In the genomic region with DNA sequence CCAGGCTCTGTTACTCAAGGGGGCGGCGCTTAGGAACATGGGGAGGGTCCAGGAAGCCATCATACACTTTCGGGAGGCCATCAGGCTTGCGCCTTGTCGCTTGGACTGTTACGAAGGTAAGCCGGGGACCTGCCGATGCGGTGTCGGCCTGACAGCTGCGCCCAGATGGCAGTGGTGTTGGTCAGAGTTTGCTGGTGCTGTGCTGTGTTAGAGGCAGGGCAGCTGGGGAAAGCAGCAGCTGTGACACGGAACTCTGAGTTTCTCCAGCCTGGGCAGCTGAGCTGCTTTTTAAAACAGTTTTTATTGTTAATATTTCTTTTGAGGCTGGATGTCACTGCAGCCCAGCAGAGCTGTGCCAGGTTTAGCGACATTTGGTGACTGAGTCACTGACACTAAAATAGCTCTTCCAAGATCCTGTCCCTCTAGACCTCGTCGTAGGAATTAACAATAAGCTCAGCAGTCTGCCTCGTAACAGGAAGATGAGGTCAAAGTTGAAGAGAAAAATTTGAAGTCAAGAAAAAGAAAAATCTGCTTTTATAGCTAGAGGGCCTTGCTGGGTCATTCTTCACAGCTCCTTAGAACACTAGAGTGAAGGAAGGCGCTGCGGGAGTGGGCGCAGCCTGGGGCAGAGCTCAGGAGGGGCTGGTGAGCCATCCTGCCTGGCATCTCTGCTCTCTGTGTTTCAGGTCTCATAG, we compare ENCODE assay signal across 9 mouse cellular contexts. TPM values are rescaled to one million over a fixed set of nuclear protein-coding genes. Genes with fewer than 3 reads are reported as not detected.
DNase-seq lines count a peak whose midpoint lies in the region; ATAC-seq and TF ChIP-seq lines count a peak whose summit lies in the region.
"Had no signal": no experiment of that assay in that cellular context is flagged by ENCODE, and none has a peak within 500 bp of the region (broad histone marks: within the 10 kb centered on the region; RNA-seq: fewer than 3 reads in every experiment).

No protein-coding gene starts in this region.

- 82% methylated on average over 19 of the region's 19 CpGs for WGBS in liver, adult 2 months
- WGBS in kidney, embryonic 16.5 days = 76% methylated on average over 19 of the region's 19 CpGs
- WGBS in macrophage (ENCODE audit: missing documents) = 85% methylated on average over 19 of the region's 19 CpGs
- WGBS in midbrain, postnatal 0 days = 89% methylated on average over 19 of the region's 19 CpGs

- ATAC-seq in kidney, embryonic 16.5 days (ENCODE audit: low FRiP score, low TSS enrichment) = peak; percentile 67; the same call in 1 of the 2 replicates
- no peak for ATAC-seq in midbrain, postnatal 0 days (ENCODE audit: low FRiP score)
- ATAC-seq: midbrain, embryonic 16.5 days had no signal

- no peaks in the 10 kb centered on the region; the same call in 1 of the 2 replicates for H3K4me1 ChIP-seq in liver, adult 2 months (ENCODE audit: control insufficient read depth, insufficient read depth, low read length)
- H3K4me1 ChIP-seq in kidney, embryonic 16.5 days (ENCODE audit: insufficient read depth, low read length) = no peaks in the 10 kb centered on the region
- no peaks in the 10 kb centered on the region for H3K4me1 ChIP-seq in midbrain, postnatal 0 days (ENCODE audit: insufficient read depth, low read length)

- H3K9me3 ChIP-seq in kidney, embryonic 16.5 days (ENCODE audit: low read length) = no peaks in the 10 kb centered on the region
- no peaks in the 10 kb centered on the region for H3K9me3 ChIP-seq in midbrain, postnatal 0 days (ENCODE audit: low read length)

- no peak for TF ChIP-seq POLR2A in liver, adult 2 months (IDR thresholded peaks at IDR 0.05; ENCODE audit: extremely low read depth, insufficient read depth, low read length)

- H3K9ac ChIP-seq in liver, adult 2 months (ENCODE audit: low read depth, low read length) = 0 out of 2 replicates have a peak overlapping the region, but pooled peaks have one; percentile 28
- H3K9ac ChIP-seq in kidney, embryonic 16.5 days (replicated peaks; ENCODE audit: low read length) = no peak overlapping the region
- H3K9ac ChIP-seq in midbrain, postnatal 0 days (replicated peaks; ENCODE audit: low read length, poor library complexity, severe bottlenecking) = no peak overlapping the region

- no peak for TF ChIP-seq CTCF in liver, adult 2 months (IDR thresholded peaks at IDR 0.05; ENCODE audit: low read depth, low read length)
- TF ChIP-seq CTCF in midbrain, postnatal 0 days (IDR thresholded peaks at IDR 0.05) = no peak

- peak; percentile 33 to 69 for DNase-seq in adrenal gland, adult (ENCODE audit: inconsistent age in 2 of 2, low spot score in 1 of 2)
- DNase-seq in adrenal gland, adult 18-20 months (ENCODE audit: low spot score in 2 of 2) = no peak
- no peak for DNase-seq in liver, adult 2 months (ENCODE audit: extremely low read depth, low read depth, low spot score)
- DNase-seq in liver = no peak
- no peak for DNase-seq in midbrain, postnatal 0 days (ENCODE audit: low spot score)
- no peak for DNase-seq in thymus, postnatal 25 days

- peaks cover 34% of the 10 kb centered on the region for H3K36me3 ChIP-seq in liver, adult 2 months (ENCODE audit: control insufficient read depth, insufficient read depth, low read length)
- peaks cover 96% of the 10 kb centered on the region for H3K36me3 ChIP-seq in kidney, embryonic 16.5 days (ENCODE audit: insufficient read depth, low read length)
- peaks cover 91% of the 10 kb centered on the region for H3K36me3 ChIP-seq in macrophage (ENCODE audit: inconsistent target)
- peaks cover 91% of the 10 kb centered on the region for H3K36me3 ChIP-seq in midbrain, postnatal 0 days (ENCODE audit: insufficient read depth, low read length)

- no peaks in the 10 kb centered on the region for H3K27me3 ChIP-seq in liver, adult 2 months (ENCODE audit: control insufficient read depth, insufficient read depth, low read length)
- no peaks in the 10 kb centered on the region for H3K27me3 ChIP-seq in kidney, embryonic 16.5 days (ENCODE audit: insufficient read depth, low read length)
- no peaks in the 10 kb centered on the region for H3K27me3 ChIP-seq in midbrain, postnatal 0 days (ENCODE audit: insufficient read depth, low read length)

- H3K79me2 ChIP-seq in liver, adult 2 months (ENCODE audit: control insufficient read depth, insufficient read depth, low read length) = no peaks in the 10 kb centered on the region
- no peaks in the 10 kb centered on the region for H3K79me2 ChIP-seq in macrophage (ENCODE audit: inconsistent target)

- H3K4me2 ChIP-seq in kidney, embryonic 16.5 days (replicated peaks; ENCODE audit: low read depth, low read length) = no peak overlapping the region
- no peak overlapping the region for H3K4me2 ChIP-seq in midbrain, postnatal 0 days (ENCODE audit: low read depth, low read length, poor library complexity, severe bottlenecking)

- no peak overlapping the region for H3K4me3 ChIP-seq in liver, adult 2 months (ENCODE audit: insufficient read depth, low read depth, low read length)
- H3K4me3 ChIP-seq in kidney, embryonic 16.5 days (ENCODE audit: low read length) = no peak overlapping the region
- no peak overlapping the region for H3K4me3 ChIP-seq in macrophage (ENCODE audit: inconsistent target)
- no peak overlapping the region for H3K4me3 ChIP-seq in midbrain, postnatal 0 days (ENCODE audit: low read depth, low read length)

- peak overlapping the region; percentile 45; the same call in 1 of the 2 replicates for H3K27ac ChIP-seq in liver, adult 2 months (replicated peaks; ENCODE audit: insufficient read depth, low read depth, low read length)
- peak overlapping the region; percentile 48 for H3K27ac ChIP-seq in kidney, embryonic 16.5 days (ENCODE audit: low read length)
- peak overlapping the region; percentile 65 for H3K27ac ChIP-seq in macrophage
- no peak overlapping the region for H3K27ac ChIP-seq in midbrain, postnatal 0 days (ENCODE audit: low read depth, low read length)

RNA-seq across cellular contexts. Expression of gene Anapc7, which starts 18.1 kb away (rescaled TPM):
- total RNA-seq in adrenal gland, adult 18-20 months (2021) = 10 to 100 TPM; 42.2 to 51.8 TPM
- 12.1 and 12.6 TPM in 2 replicates for total RNA-seq in liver, adult 2 months (2014; rRNA removed)
- 12.9 and 14.4 TPM in 2 replicates for polyA plus RNA-seq in liver, adult 2 months (2012; rRNA removed)
- 56.5 and 56.8 TPM in 2 replicates for polyA plus RNA-seq in kidney, embryonic 16.5 days (2015; fragmentation: Nextera tagmentation; extraction: Ambion mirVana)
- total RNA-seq in macrophage (2018; cell fraction: chromatin; rRNA removed) = 10 to 100 TPM; 24.4 to 61.6 (median 37.0) TPM
- total RNA-seq in macrophage (2018; cell fraction: cytosol; rRNA removed) = 10 to 100 TPM; 16.6 to 27.6 (median 21.9) TPM
- 10 to 100 TPM; 15.7 to 48.8 (median 28.5) TPM for total RNA-seq in macrophage (2018; cell fraction: nucleus; rRNA removed)
- 25.3 to 29.1 TPM (median 26.9 TPM) in 3 replicates for polyA plus RNA-seq in macrophage (2018)
- 29.3 and 34.3 TPM in 2 replicates for total RNA-seq in midbrain, postnatal 0 days (2014; rRNA removed)
- polyA plus RNA-seq in midbrain, postnatal 0 days (2015; fragmentation: Nextera tagmentation; extraction: Ambion mirVana) = 42.8 and 43.5 TPM in 2 replicates

RNA-seq across cellular contexts. Expression of gene Arpc3, which starts 47.9 kb away (rescaled TPM):
- total RNA-seq in adrenal gland, adult 18-20 months (2021) = 100 to 1,000 TPM; 238 to 281 TPM
- 93.6 and 119 TPM in 2 replicates for total RNA-seq in liver, adult 2 months (2014; rRNA removed)
- 93.9 and 121 TPM in 2 replicates for polyA plus RNA-seq in liver, adult 2 months (2012; rRNA removed)
- polyA plus RNA-seq in kidney, embryonic 16.5 days (2015; fragmentation: Nextera tagmentation; extraction: Ambion mirVana) = 140 and 154 TPM in 2 replicates
- 100 to 1,000 TPM; 128 to 449 (median 189) TPM for total RNA-seq in macrophage (2018; cell fraction: chromatin; rRNA removed)
- total RNA-seq in macrophage (2018; cell fraction: cytosol; rRNA removed) = 100 to 1,000 TPM; 567 to 868 (median 701) TPM
- total RNA-seq in macrophage (2018; cell fraction: nucleus; rRNA removed) = 100 to 1,000 TPM; 137 to 276 (median 167) TPM
- 1,088 to 1,432 TPM (median 1,117 TPM) in 3 replicates for polyA plus RNA-seq in macrophage (2018)
- total RNA-seq in midbrain, postnatal 0 days (2014; rRNA removed) = 162 and 188 TPM in 2 replicates
- 134 and 137 TPM in 2 replicates for polyA plus RNA-seq in midbrain, postnatal 0 days (2015; fragmentation: Nextera tagmentation; extraction: Ambion mirVana)

Comparison
In these comparisons a context has a peak if more than half of its experiments do, and no peak if none do; other contexts are left out.
1. DNase-seq: peak in adrenal gland, adult (2 of 2); none in adrenal gland, adult 18-20 months (0 of 2), liver, adult 2 months (single experiment), liver (single experiment), midbrain, postnatal 0 days (single experiment) and thymus, postnatal 25 days (single experiment).